Mouse (Mus musculus): ENCODE data around the gene Hectd4.

The Hectd4 gene

GRCm38 (mm10) chr5:121393402-121393801 is 173.4 kb downstream of the Hectd4 start:
- DNase-seq (ENCODE audit: low spot score in 2 of 2) = no peak

- DNase-seq (ENCODE audit: low spot score in 2 of 2) = no peak
Observed at GRCm38 (mm10) chr5:121395621-121396020, 175.6 kb downstream of the Hectd4 start.

- DNase-seq (ENCODE audit: low spot score in 2 of 2) = peak; percentile 88 to 98
Observed at GRCm38 (mm10) chr5:121397187-121398145, 177.4 kb downstream of the Hectd4 start, which contains the start of gene Naa25. TSS of gene Naa25 (plus strand) at chr5:121397936.

GRCm38 (mm10) chr5:121398146-121398964 is 178.3 kb downstream of the Hectd4 start:
- DNase-seq (ENCODE audit: low spot score in 2 of 2) = no peak

GRCm38 (mm10) chr5:121398965-121399462 is 179.0 kb downstream of the Hectd4 start:
- DNase-seq (ENCODE audit: low spot score in 2 of 2) = no peak

GRCm38 (mm10) chr5:121399540-121399939 is 179.5 kb downstream of the Hectd4 start:
- no peak for DNase-seq (ENCODE audit: low spot score in 2 of 2)

GRCm38 (mm10) chr5:121400064-121400463 is 180.0 kb downstream of the Hectd4 start:
- DNase-seq (ENCODE audit: low spot score in 2 of 2) = no peak

GRCm38 (mm10) chr5:121400849-121401248 is 180.8 kb downstream of the Hectd4 start:
- DNase-seq (ENCODE audit: low spot score in 2 of 2) = no peak

GRCm38 (mm10) chr5:121407856-121408255 is 187.8 kb downstream of the Hectd4 start:
- DNase-seq (ENCODE audit: low spot score in 2 of 2) = no peak

- no peak for DNase-seq (ENCODE audit: low spot score in 2 of 2)
Observed at GRCm38 (mm10) chr5:121410975-121411374, 191.0 kb downstream of the Hectd4 start.
